Mouse (Mus musculus) stomach, embryonic 16.5 days (tissue): ENCODE measurements around the gene Robo4. TPM values are rescaled to one million over a fixed set of nuclear protein-coding genes. Genes with fewer than 3 reads are reported as not detected.

Experiments
- ATAC-seq: fragments of 200-750 bp; cut with Nextera tagmentation; 2 replicates; pipeline ENCODE4 v1.8.0; 2017; ENCODE audit warnings: moderate number of reproducible peaks, moderate TSS enrichment; ENCODE audit not compliant: insufficient read depth, low FRiP score
- H3K27ac ChIP-seq: fragments of 300-500 bp; sonication (generic); 2 replicates; pipeline ENCODE4 v1.5.1; 2014; ENCODE audit warnings: low read length
- H3K27me3 ChIP-seq: fragments of 300-500 bp; sonication (generic); 2 replicates; pipeline ENCODE4 v1.6.1; 2014; ENCODE audit warnings: low read length, control low read depth, mixed read lengths; ENCODE audit not compliant: control insufficient read depth, insufficient read depth
- H3K36me3 ChIP-seq: fragments of 300-500 bp; sonication (generic); 2 replicates; pipeline ENCODE4 v1.6.1; 2014; ENCODE audit warnings: low read length; ENCODE audit not compliant: control insufficient read depth, insufficient read depth
- H3K4me1 ChIP-seq: fragments of 300-500 bp; sonication (generic); 2 replicates; pipeline ENCODE4 v1.6.1; 2014; ENCODE audit warnings: low read length, control low read depth, mixed read lengths; ENCODE audit not compliant: control insufficient read depth, insufficient read depth
- H3K4me2 ChIP-seq: fragments of 300-500 bp; sonication (generic); 2 replicates; pipeline ENCODE4 v1.6.1; 2014; ENCODE audit warnings: low read depth, low read length, mixed read lengths
- H3K4me3 ChIP-seq: fragments of 300-500 bp; sonication (generic); replicated peaks from 2 replicates; pipeline ENCODE4 v1.5.1; 2014; ENCODE audit warnings: mild to moderate bottlenecking, low read length
- H3K9ac ChIP-seq: fragments of 300-500 bp; sonication (generic); 2 replicates; pipeline ENCODE4 v1.6.1; 2014; ENCODE audit warnings: low read length
- H3K9me3 ChIP-seq: fragments of 300-500 bp; sonication (generic); replicated peaks from 2 replicates; pipeline ENCODE4 v1.6.1; 2016; ENCODE audit warnings: low read length, control low read depth; ENCODE audit not compliant: control insufficient read depth
- WGBS: fragments of 180-500 bp; shearing (Covaris S2); extraction: QIAGEN DNeasy Blood & Tissue Kit; methylation state at CpG from one replicate; pipeline ENCODE4 v1.1.7; 2014; 5-methylcytosine and 5-hydroxymethylcytosine counted together
- polyA plus RNA-seq: library from polyadenylated mRNA; unstranded; fragments of >200 nt; fragmentation: Nextera tagmentation; extraction: Ambion mirVana; gene quantifications from 2 replicates; pipeline ENCODE4 v1.2.1, GENCODE M21; 2015

Robo4 gene
- polyA plus RNA-seq, 1 experiment from 2014 or later = 13.3 TPM

- Histone ChIP-seq H3K36me3 (no peaks in the 10 kb centered on the region), H3K4me2 (no peak overlapping the region)
- no peak for ATAC-seq
Observed at GRCm38 (mm10) chr9:37392071-37392470, 9.6 kb upstream of the Robo4 start.

GRCm38 (mm10) chr9:37393482-37394131 is 8.1 kb upstream of the Robo4 start:
- Histone ChIP-seq H3K9me3 (no peaks in the 10 kb centered on the region), H3K27ac (no peak overlapping the region), H3K36me3 (no peaks in the 10 kb centered on the region), H3K4me2 (no peak overlapping the region), H3K4me1 (no peaks in the 10 kb centered on the region), H3K9ac (no peak overlapping the region), H3K4me3 (no peak overlapping the region), H3K27me3 (no peaks in the 10 kb centered on the region)
- 58% methylated on average over 8 of the region's 8 CpGs for WGBS
- ATAC-seq = no peak

More at GRCm38 (mm10) chr9:37392071-37392470, 9.6 kb upstream of the Robo4 start:
- Histone ChIP-seq H3K9ac (no peak overlapping the region), H3K4me3 (no peak overlapping the region), H3K9me3 (no peaks in the 10 kb centered on the region), H3K4me1 (no peaks in the 10 kb centered on the region), H3K27me3 (no peaks in the 10 kb centered on the region; the same call in 1 of the 2 replicates), H3K27ac (no peak overlapping the region)
- WGBS = 76% methylated on average over 2 of the region's 2 CpGs

GRCm38 (mm10) chr9:37400585-37400984 is 1.1 kb upstream of the Robo4 start:
- 80% methylated on average over 2 of the region's 2 CpGs for WGBS

GRCm38 (mm10) chr9:37402501-37402900 is 804 bp downstream of the Robo4 start:
- Histone ChIP-seq H3K4me1 (no peaks in the 10 kb centered on the region), H3K4me2 (no peak overlapping the region), H3K4me3 (peak overlapping the region; percentile 31), H3K27ac (no peak overlapping the region), H3K9me3 (no peaks in the 10 kb centered on the region), H3K36me3 (no peaks in the 10 kb centered on the region), H3K27me3 (no peaks in the 10 kb centered on the region), H3K9ac (no peak overlapping the region)
- ATAC-seq = no peak
- 83% methylated on average over 7 of the region's 7 CpGs for WGBS

More at GRCm38 (mm10) chr9:37400585-37400984, 1.1 kb upstream of the Robo4 start:
- H3K36me3 ChIP-seq = no peaks in the 10 kb centered on the region
- no peak overlapping the region for H3K9ac ChIP-seq
- H3K4me2 ChIP-seq = no peak overlapping the region
- no peaks in the 10 kb centered on the region for H3K4me1 ChIP-seq
- 0 out of 2 replicates have a peak, but pooled peaks have one; percentile 52 for ATAC-seq
- H3K27ac ChIP-seq = no peak overlapping the region
- H3K9me3 ChIP-seq = no peaks in the 10 kb centered on the region
- H3K4me3 ChIP-seq = no peak overlapping the region
- H3K27me3 ChIP-seq = no peaks in the 10 kb centered on the region

DNA sequence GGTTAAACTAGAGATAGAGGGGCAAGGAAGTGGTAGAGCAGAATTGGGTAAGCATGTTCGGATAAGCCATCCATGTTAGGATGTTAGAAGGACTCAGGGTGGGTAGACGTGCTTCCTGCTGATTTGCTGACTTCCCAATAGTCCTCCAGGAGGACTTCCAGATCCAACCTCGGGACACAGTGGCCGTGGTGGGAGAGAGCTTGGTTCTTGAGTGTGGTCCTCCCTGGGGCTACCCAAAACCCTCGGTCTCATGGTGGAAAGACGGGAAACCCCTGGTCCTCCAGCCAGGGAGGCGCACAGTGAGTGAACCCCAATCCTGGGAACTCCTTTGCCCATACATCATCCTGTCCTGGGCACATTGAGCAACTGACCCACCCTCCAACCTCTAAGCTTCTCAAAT is 1.3 kb downstream of the Robo4 start:
- 0 out of 2 replicates have a peak overlapping the region, but pooled peaks have one; percentile 11 for H3K4me2 ChIP-seq
- H3K4me1 ChIP-seq = no peaks in the 10 kb centered on the region
- H3K9me3 ChIP-seq = no peaks in the 10 kb centered on the region
- H3K4me3 ChIP-seq = peak overlapping the region; percentile 31
- no peaks in the 10 kb centered on the region for H3K36me3 ChIP-seq
- H3K27me3 ChIP-seq = no peaks in the 10 kb centered on the region
- WGBS = 81% methylated on average over 7 of the region's 7 CpGs
- ATAC-seq = no peak
- H3K27ac ChIP-seq = no peak overlapping the region
- no peak overlapping the region for H3K9ac ChIP-seq

GRCm38 (mm10) chr9:37406372-37406771 is 4.7 kb downstream of the Robo4 start:
- 0% methylated on average over 1 of the region's 1 CpGs for WGBS
- H3K4me1 ChIP-seq = no peaks in the 10 kb centered on the region
- ATAC-seq = no peak

GRCm38 (mm10) chr9:37407850-37408502 is 6.3 kb downstream of the Robo4 start:
- no peak for ATAC-seq

More at GRCm38 (mm10) chr9:37406372-37406771, 4.7 kb downstream of the Robo4 start:
- H3K36me3 ChIP-seq = no peaks in the 10 kb centered on the region
- no peak overlapping the region for H3K4me3 ChIP-seq
- no peak overlapping the region for H3K27ac ChIP-seq
- no peaks in the 10 kb centered on the region for H3K27me3 ChIP-seq
- H3K4me2 ChIP-seq = no peak overlapping the region
- no peaks in the 10 kb centered on the region for H3K9me3 ChIP-seq
- no peak overlapping the region for H3K9ac ChIP-seq

DNA sequence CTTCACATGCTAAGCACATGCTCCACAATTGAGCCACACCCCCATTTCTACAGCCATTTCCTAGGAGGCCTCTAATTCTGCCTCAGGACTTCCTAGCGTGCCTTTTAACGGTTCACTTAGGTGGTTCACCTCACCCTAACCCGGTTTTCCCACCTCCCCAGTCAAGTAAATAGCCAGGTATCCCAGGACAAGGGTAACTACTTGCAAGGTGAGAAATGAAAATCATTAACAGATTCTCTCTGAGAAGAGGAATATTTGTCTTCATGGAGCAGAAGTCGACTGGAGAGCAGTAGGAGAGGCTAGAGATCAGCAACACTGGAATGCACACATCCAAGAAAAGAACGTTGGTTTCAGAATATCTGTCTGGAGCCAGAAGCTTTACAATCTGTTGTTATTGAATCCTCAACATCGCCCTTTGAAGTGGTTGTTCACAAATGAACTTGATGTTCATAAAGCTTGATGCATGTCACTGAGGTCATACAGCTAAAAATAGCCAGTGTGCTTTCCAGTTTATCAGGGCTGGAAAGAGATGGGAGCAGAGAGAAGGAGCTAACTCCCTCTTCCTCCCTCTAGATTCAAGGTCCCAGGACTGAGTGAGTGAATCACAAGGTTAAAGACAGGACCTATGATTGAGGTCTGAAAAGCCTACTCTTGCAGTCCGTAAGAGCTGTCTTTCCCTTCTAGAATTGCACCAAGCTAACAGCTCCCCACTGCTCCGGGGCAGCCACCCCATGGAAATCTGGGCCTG is 8.2 kb downstream of the Robo4 start:
- Histone ChIP-seq H3K4me2 (no peak overlapping the region), H3K9me3 (no peaks in the 10 kb centered on the region), H3K36me3 (no peaks in the 10 kb centered on the region), H3K4me3 (no peak overlapping the region), H3K4me1 (no peaks in the 10 kb centered on the region), H3K27me3 (no peaks in the 10 kb centered on the region), H3K9ac (no peak overlapping the region), H3K27ac (no peak overlapping the region)
- WGBS = 66% methylated on average over 8 of the region's 8 CpGs
- ATAC-seq = no peak

More at GRCm38 (mm10) chr9:37407850-37408502, 6.3 kb downstream of the Robo4 start:
- Histone ChIP-seq H3K9ac (no peak overlapping the region), H3K27ac (no peak overlapping the region), H3K27me3 (no peaks in the 10 kb centered on the region), H3K36me3 (no peaks in the 10 kb centered on the region), H3K9me3 (no peaks in the 10 kb centered on the region), H3K4me1 (no peaks in the 10 kb centered on the region), H3K4me2 (no peak overlapping the region), H3K4me3 (no peak overlapping the region)
- 18% methylated on average over 19 of the region's 19 CpGs for WGBS

- 44% methylated on average over 3 of the region's 3 CpGs for WGBS
- no peaks in the 10 kb centered on the region for H3K36me3 ChIP-seq
- H3K4me3 ChIP-seq = no peak overlapping the region
- H3K9me3 ChIP-seq = no peaks in the 10 kb centered on the region
- H3K9ac ChIP-seq = no peak overlapping the region
- no peak overlapping the region for H3K27ac ChIP-seq
- ATAC-seq = no peak
- no peak overlapping the region for H3K4me2 ChIP-seq
- no peaks in the 10 kb centered on the region for H3K27me3 ChIP-seq
- H3K4me1 ChIP-seq = no peaks in the 10 kb centered on the region
Observed at GRCm38 (mm10) chr9:37412989-37413388, 11.3 kb downstream of the Robo4 start.
